Mouse (Mus musculus) embryonic stem cell, embryonic (primary cell): Measurements from ENCODE around the gene Nup210.

Experiments
- CTCF ChIA-PET, 4 experiments: fragments of 300-600 bp in 2 of 4; fragments of 350-600 bp in 2 of 4; sonication (Branson Sonifier 250); formaldehyde crosslinking; loops; one replicate each; lab custom pipeline; 2022; ENCODE audit warnings: inconsistent platforms in 2 of 4; lab: Charles Lee
- POLR2A ChIA-PET, 4 experiments: fragments of 300-600 bp in 2 of 4; fragments of 350-600 bp in 2 of 4; sonication (Branson Sonifier 250); formaldehyde crosslinking; loops; one replicate each; lab custom pipeline; 2022; ENCODE audit warnings: antibody characterized with exemption in 4 of 4, inconsistent platforms in 1 of 4; lab: Charles Lee

Gene Nup210

DNA sequence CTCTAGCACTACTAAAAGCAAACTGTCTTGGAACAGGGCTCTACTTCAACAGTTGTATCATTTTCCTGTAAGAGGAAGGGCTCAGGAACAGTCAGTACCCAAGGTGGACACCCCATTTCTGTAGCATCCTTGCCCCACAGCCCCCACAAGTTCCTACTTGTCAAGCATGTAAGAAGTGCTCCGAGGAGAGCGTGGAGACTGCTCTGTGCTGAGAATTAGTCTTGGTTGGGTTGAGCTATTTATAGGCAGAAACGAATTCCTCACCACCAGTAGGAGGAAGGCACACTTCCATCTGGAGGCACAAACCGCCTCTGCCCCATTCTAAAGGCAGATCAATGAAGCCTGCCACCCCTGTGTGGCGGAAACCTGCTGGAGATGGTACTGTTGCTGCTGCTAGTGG lies 75.3 kb downstream of the Nup210 start:
- CTCF ChIA-PET = interaction anchor here in 1 of 4 experiments (2.3 kb wide), 1 partner anchor 19 kb away, joined by 8 read pairs; no protein-coding TSS in a partner anchor

DNA sequence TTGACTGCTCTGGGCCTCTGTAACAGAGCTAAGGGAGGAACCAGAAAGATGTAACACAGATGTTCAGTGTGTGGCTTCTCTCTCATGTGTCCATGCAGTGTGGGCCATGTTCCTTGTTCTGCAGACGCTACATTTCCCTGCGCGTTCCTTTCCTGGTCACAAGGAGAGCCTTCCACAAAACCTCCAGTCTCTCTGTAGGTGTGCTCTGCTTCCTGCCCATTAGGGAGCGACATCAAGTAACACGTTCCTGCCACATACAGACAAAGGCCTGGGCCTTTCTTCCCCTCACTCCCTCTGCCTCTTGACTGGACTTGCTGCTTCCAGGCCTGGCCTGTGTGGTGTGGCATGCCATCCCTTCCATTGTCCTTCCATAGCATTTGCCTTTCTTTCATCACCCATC lies 88.4 kb downstream of the Nup210 start:
- ChIA-PET POLR2A (interaction anchor here in 3 of 4 experiments (0.5 to 1.9 kb wide), 5 partner anchors 10 to 103 kb away, joined by 3 to 7 read pairs (median 4); no protein-coding TSS in a partner anchor), CTCF (interaction anchor here in 2 of 4 experiments (0.6 kb wide), 2 partner anchors 64 to 101 kb away, joined by 3 read pairs; no protein-coding TSS in a partner anchor)

More for the DNA sequence above, 75.3 kb downstream of the Nup210 start:
- POLR2A ChIA-PET = interaction anchor here in 2 of 4 experiments (1.0 to 2.1 kb wide), 3 partner anchors 9 to 12 kb away, joined by 3 to 6 read pairs (median 3); no protein-coding TSS in a partner anchor

DNA sequence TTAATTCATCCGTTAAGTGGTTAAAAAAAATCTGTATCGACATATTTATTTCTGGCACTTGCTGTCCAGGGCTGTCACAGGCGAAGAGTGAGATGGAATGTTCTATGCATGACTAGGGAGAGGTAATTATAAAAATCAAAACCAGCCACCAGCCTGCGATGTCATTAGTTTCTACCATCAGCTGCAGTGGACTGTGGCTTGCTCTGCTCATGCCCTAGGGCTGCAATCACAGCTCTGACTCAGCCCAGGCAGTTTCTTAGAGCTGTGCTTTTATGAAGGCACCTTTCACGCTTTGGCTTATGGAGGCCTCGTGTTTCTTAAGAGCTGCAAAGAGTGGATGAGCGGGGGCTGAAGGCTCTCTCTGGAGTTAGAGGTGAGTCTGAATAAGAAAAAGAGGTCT lies 95.8 kb downstream of the Nup210 start:
- POLR2A ChIA-PET = interaction anchor here in 2 of 4 experiments (0.7 to 1.3 kb wide), 2 partner anchors 32 to 219 kb away, joined by 4 to 5 read pairs; no protein-coding TSS in a partner anchor
- CTCF ChIA-PET = interaction anchor here in 1 of 4 experiments (0.8 kb wide), 1 partner anchor 39 kb away, joined by 3 read pairs; no protein-coding TSS in a partner anchor

DNA sequence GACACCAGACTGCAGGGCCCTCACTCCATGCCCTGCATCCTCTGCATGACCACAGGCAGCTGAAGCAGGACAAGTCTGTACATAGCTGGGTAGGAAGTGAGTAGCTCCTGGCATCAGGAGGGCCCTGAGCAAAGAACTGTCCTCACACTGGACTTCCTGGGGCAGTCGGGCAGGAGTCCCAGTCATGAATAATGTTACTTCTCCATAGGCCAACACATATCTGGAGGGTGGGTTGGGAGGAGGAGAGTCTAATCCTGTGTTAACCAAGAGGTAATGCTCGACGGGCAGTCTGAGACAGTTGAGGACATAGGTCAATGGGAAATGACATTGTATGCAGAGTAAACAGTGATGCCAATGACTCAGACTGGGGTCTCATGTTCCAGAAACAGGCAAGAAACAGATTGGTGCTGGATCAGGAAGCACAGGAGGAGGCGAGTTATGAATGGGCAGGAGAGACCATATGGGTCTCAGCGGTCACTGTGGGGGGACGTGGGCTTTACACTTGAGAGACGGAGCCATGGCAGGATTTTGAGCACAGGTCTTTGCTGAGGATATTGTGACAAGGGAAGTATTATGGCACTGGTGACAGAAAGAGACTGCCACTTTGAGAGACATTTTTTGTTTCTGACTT lies 99.9 kb downstream of the Nup210 start:
- CTCF ChIA-PET = interaction anchor here in 1 of 4 experiments (0.9 kb wide), 1 partner anchor 28 kb away, joined by 3 read pairs; the partner anchor contains the start of gene Iqsec1

DNA sequence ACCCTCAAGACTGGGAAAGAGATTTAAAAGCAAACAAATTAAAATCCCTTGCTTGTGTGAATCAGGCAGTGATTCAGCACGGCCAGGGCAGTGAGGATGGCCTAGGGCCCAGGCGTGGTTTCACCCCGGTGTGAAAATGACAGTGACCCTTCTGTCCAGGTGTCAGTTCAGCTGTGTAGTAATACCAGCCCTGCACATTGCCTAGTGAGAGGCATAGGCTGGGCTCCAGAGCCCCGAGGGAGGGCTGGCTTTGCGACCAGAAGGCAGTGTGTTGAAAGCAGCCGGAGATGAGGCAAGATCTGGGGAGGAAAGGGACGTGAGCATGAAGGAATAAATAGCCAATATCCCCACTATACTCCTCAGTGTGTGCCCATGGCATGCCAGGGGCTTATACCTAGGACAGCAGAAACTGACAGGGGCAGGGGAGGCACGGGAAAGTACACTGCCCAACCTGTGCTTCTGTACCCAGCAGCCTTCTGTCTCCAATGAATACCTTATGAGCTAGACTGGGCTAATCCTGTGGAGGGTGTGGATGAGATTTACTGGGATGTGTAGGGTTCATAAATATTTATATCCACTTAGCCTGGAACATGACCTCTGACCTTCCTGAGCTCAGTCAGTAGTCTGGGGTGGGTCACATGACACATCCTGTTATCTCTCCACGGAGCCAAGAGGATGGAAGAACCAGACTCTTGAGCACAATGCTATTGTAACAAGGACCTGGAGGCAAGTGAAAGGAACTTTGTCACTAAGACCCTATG lies 102.3 kb downstream of the Nup210 start:
- POLR2A ChIA-PET = interaction anchor here in 3 of 4 experiments (0.8 to 3.8 kb wide), 10 partner anchors 10 to 461 kb away, joined by 3 to 30 read pairs (median 4); partner anchors contain the start of gene Iqsec1 (in 2 of the 3)
- CTCF ChIA-PET = interaction anchor here in 2 of 4 experiments (0.6 to 1.9 kb wide), 5 partner anchors 26 to 277 kb away, joined by 3 to 4 read pairs (median 3); partner anchors contain the start of gene Iqsec1 (in 1 of the 2)

More for the DNA sequence above, 99.9 kb downstream of the Nup210 start:
- POLR2A ChIA-PET = interaction anchor here in 1 of 4 experiments (0.7 to 3.8 kb wide), 2 partner anchors 12 to 29 kb away, joined by 4 to 30 read pairs; partner anchors contain the start of gene Iqsec1

DNA sequence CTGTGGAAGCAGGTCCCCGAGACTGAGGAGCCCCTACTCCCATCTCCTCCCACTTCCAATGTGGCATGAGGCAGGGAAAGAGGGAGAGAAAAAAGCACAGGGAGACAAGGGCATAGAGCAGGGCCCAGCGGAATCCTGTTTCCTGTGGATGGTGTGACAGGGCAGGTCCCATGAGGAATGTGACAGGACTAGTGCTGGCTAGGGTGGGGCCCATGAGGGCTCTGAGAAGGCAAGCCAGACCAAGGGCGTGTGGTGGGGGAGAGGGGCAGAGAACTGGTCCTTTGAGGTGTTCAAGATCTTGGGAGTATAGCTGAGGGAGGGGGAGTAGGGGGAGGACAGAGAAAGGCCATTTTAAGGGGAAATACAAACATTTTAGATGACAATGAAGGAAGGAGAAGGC lies 104.2 kb downstream of the Nup210 start:
- POLR2A ChIA-PET = interaction anchor here in 2 of 4 experiments (0.6 to 1.2 kb wide), 4 partner anchors 9 to 125 kb away, joined by 3 to 5 read pairs (median 3); partner anchors contain the start of gene Iqsec1 (in 1 of the 2)

DNA sequence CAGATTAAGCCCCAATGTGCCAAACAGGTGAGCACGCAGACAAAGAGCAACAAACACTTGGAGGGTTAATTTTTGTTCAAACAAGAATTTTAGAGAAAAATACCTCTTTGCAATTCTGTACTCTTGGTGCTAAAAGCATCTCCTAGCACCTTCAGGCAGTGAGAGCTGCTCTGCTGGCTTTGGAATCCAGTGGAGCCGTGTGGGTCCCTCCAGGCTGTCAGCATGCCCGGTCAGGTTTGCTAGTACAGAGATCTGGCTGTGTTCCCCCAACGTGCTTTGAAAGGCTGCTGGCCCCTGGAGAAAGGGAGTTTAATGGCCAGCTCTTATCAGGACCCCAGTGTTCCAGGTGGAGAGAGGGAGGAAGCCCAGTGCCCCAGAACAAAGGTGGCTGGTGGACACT lies 105.1 kb downstream of the Nup210 start:
- POLR2A ChIA-PET = interaction anchor here in 2 of 4 experiments (0.6 to 1.2 kb wide), 4 partner anchors 8 to 124 kb away, joined by 3 to 5 read pairs (median 3); partner anchors contain the start of gene Iqsec1 (in 1 of the 2)

More for the DNA sequence above, 104.2 kb downstream of the Nup210 start:
- CTCF ChIA-PET = interaction anchor here in 2 of 4 experiments (0.7 to 1.9 kb wide), 4 partner anchors 12 to 268 kb away, joined by 3 to 4 read pairs (median 4); partner anchors contain the start of gene Iqsec1 (in 1 of the 2)

DNA sequence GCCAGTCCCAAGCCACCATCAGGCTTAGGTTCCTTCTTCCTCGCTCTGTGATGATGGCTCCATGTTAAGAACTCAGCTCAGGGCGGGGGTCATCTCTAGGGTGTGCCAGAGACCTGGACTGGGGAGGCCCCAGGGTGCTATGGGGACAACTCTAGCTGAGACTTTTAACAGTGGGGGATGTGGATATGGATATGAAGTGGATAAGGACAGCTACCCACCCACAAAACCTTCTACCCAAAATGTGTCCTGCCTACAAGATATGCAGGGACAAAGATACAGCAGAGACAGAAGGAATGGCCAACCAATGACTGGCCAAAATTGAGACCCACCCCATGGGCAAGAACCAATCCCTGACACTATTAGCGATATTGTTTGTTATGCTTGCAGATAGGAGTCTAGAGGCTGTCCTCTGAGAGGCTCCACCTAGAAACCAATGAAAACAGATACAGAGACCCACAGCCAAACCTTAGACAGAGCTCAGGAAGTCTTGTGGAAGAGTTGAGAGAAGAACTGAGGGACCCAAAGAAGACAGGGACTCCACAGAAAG lies 108.3 kb downstream of the Nup210 start:
- POLR2A ChIA-PET = no interaction called here
- CTCF ChIA-PET = no interaction called here

More for the DNA sequence above, 105.1 kb downstream of the Nup210 start:
- CTCF ChIA-PET = interaction anchor here in 2 of 4 experiments (0.6 to 1.1 kb wide), 2 partner anchors 11 to 261 kb away, joined by 3 read pairs; no protein-coding TSS in a partner anchor

DNA sequence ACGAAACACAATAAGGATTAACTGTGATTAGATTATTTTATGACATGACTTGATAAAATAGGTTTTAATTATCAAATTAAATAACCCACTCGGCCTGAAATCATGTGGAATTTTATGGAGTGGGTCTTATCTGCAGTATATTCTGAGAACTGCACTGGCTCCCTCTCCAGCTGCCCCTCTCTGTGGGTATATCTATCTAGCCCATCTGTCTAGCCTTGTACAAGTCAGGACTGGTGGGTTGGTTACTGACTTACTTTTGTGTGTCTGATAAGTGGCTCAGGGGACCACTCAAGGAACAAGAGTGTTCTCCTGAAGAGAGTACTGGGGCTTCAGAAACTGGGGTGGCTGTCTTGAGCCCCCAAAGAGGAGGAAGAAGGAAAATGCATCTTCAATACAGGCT lies 109.4 kb downstream of the Nup210 start:
- ChIA-PET CTCF (no interaction called here), POLR2A (interaction anchor here in 1 of 4 experiments (1.2 kb wide), 1 partner anchor 18 kb away, joined by 3 read pairs; no protein-coding TSS in a partner anchor)

DNA sequence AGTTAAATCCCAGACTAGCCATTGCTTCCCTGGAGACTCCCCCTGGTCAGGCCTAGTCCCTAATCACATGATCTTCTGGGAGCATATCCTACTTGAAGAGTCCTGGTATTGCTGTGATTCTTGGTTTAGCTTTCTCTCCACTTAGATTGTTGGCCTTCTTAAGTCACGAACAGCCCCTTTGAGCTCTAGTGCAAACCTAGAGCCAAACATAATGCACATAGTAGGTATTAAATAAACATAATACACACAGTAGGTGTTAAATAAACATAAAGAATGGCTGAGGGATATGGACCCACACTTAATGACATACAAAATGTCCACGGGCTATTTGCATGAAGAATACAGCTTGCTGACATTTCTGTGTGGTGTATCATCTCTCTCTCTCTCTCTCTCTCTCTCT lies 112.5 kb downstream of the Nup210 start:
- ChIA-PET POLR2A (interaction anchor here in 3 of 4 experiments (0.7 to 6.5 kb wide), 6 partner anchors 8 to 68 kb away, joined by 3 to 92 read pairs (median 4); partner anchors contain the start of gene Iqsec1 (in 2 of the 3)), CTCF (interaction anchor here in 3 of 4 experiments (0.6 to 2.1 kb wide), 5 partner anchors 15 to 397 kb away, joined by 3 to 7 read pairs (median 3); partner anchors contain the start of gene Iqsec1 (in 1 of the 3))

DNA sequence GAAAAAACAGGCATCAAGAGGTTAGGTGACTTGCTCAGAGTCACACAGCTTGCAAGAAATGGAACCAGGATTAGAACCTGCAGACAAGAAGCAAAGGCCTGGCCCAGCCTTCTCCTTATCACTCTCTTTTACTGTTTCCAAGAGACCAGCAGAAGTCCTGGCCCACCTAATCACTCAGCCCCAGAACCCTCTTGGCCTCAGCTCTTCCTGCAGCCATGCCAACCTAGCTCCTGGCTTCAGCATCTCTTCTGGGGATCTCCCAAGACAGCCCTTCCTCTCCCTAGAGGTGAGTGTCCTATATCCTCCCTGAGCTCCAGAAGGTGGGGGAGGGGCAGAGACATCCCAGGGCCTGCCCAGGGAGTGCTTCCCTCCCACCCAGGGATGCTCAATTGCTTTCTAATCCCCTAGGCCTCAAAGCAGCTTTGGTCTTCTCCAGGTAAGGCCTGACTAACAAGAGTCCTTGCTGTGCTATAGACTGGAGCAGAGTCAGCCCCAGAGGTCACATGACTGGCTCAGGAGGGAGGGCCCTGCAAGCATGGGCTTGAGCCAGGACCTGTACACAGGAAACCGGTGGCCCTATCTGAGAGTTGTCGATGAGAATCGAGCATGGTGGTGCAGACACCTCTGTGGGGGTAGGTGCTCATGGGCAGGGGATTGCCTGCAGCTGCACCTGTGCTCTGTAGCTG lies 113.2 kb downstream of the Nup210 start:
- ChIA-PET CTCF (interaction anchor here in 3 of 4 experiments (0.8 to 2.1 kb wide), 5 partner anchors 14 to 396 kb away, joined by 3 to 7 read pairs (median 3); partner anchors contain the start of gene Iqsec1 (in 1 of the 3)), POLR2A (interaction anchor here in 3 of 4 experiments (1.0 to 6.5 kb wide), 7 partner anchors 8 to 15 kb away, joined by 3 to 92 read pairs (median 4); partner anchors contain the start of gene Iqsec1 (in 3 of the 3))

DNA sequence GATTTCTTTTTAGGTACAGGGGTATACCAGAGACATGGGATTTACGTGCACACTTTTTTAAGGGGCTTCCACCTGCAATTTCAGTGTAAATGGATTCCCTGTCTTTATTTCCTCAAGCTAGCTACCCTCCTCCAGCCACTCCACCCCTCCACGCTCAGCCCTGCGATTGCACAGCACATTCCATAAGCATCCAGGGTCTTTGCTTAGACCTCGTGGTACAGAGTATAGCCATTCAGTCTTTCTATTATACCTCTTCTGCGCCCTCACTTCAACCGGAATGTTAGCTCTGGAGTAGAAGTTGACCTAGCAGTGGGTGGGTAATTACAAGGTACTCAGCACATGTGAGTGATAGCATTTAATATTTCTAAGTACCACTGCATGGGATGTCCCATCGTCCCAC lies 115.1 kb downstream of the Nup210 start:
- ChIA-PET POLR2A (interaction anchor here (0.8 to 6.5 kb wide), 11 partner anchors 10 to 632 kb away, joined by 3 to 92 read pairs (median 4); partner anchors contain the start of genes Iqsec1 (in 3 of the 4) and Zxdc (in 1 of the 4)), CTCF (interaction anchor here (0.6 to 2.6 kb wide), 7 partner anchors 13 to 376 kb away, joined by 3 to 15 read pairs (median 4); partner anchors contain the start of gene Iqsec1 (in 3 of the 4))

DNA sequence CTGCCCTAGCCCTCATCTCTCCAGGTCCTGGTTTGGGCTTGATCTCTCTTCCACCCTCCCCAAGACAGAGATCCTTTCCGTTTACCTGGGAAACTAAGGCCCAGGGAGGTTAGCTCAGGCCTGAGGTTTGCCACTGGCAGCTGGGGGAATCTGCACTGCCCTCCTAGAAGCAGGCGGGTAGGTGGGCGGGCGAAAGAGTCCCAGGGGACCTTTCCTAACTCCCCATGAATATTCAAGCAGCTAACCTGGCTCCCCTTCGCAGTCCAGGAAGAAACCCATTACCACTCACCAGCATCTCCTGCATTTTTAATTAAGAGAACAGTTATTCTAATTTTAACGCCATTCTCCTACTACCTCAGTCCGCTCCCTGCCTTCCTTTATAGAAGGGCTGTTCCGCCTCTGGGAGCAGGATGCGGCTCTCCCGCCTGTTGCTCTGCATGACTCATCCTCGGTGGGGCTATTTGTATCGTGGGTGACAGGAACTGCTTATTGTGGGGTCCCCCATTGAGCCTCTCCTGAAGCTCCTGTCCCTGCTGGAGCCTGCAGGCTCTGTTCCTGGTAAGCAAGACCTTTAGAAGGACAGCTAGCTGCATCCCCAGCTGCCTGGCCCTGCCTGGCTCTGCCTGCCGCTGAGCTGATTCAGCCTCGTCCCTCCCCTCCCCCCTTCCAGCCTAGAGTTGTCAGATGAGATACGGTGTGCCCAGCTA lies 115.7 kb downstream of the Nup210 start:
- CTCF ChIA-PET = interaction anchor here (0.6 to 2.6 kb wide), 10 partner anchors 11 to 673 kb away, joined by 3 to 15 read pairs (median 4); partner anchors contain the start of gene Iqsec1 (in 3 of the 4)
- POLR2A ChIA-PET = interaction anchor here (0.8 to 6.5 kb wide), 13 partner anchors 9 to 631 kb away, joined by 3 to 92 read pairs (median 4); partner anchors contain the start of genes Iqsec1 (in 3 of the 4) and Zxdc (in 1 of the 4)

DNA sequence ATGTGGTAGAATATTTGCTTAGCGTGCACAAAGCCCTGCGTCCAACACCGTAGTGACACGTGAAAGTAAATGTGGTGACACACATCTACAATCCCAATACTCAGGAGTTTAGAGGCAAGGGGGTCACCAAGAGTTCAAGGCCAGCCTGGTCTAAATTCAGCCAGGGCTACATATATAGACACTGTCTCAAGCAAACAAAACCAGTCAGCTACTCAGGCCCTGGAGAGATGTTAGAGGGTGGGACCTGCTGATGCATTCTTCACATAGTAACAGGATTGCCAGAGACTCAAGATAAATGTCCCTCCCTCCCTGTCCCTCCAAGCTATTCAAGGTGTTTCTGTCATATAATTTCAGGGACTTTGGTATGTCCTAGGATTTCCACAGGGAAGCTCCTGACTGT lies 117.5 kb downstream of the Nup210 start:
- ChIA-PET POLR2A (interaction anchor here in 3 of 4 experiments (1.0 to 6.5 kb wide), 6 partner anchors 10 to 158 kb away, joined by 3 to 92 read pairs (median 4); partner anchors contain the start of genes Iqsec1 (in 3 of the 3) and Hdac11 (in 1 of the 3)), CTCF (interaction anchor here in 1 of 4 experiments (1.2 to 2.4 kb wide), 2 partner anchors 10 to 392 kb away, joined by 6 to 15 read pairs; partner anchors contain the start of gene Iqsec1)

DNA sequence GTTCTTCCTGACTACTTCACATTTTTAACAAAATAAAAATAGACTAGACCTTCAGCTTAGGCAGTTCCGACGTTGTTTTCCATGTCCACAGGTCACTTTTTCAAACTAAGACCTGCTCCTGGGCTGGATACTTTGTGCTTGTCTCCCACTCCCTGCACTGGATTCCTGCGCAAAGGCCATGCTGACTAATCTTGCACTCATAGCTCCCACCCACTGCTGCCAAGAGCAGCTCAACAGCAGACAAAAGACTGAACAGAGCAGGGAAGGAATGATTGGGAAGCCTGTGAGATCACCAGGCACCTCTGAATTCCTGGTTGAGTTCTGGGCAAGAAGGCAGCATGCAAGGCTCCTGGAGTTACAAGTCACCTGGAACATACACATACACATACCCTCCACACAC lies 119.6 kb downstream of the Nup210 start:
- ChIA-PET CTCF (interaction anchor here in 1 of 4 experiments (0.8 kb wide), 1 partner anchor 63 kb away, joined by 3 read pairs; no protein-coding TSS in a partner anchor), POLR2A (interaction anchor here in 1 of 4 experiments (1.3 kb wide), 1 partner anchor 8 kb away, joined by 8 read pairs; the partner anchor contains the start of gene Iqsec1)
